Mouse (Mus musculus) adrenal gland, adult (tissue): ENCODE results near the gene Smarca2.
"Not testable (repeated sequence)": the region's sequence is repeated elsewhere in the genome, so short reads cannot be mapped to it uniquely, and the experiment has no call there.

Experiments used
- DNase-seq, 2 experiments: peaks; one replicate each; pipeline ENCODE4 v3.0.0; 2022 to 2023; ENCODE audit warnings: low spot score in 1 of 2; ENCODE audit not compliant: inconsistent age in 2 of 2

The Smarca2 gene

GRCm38 (mm10) chr19:26613665-26614064, 8.8 kb downstream of the Smarca2 start:
- peak; percentile 40 to 80 for DNase-seq

- DNase-seq, result no peak
Measured at GRCm38 (mm10) chr19:26616271-26616670, 11.4 kb downstream of the Smarca2 start.

GRCm38 (mm10) chr19:26617287-26617686, 12.4 kb downstream of the Smarca2 start:
- DNase-seq, result no peak

GRCm38 (mm10) chr19:26630712-26631235, 25.9 kb downstream of the Smarca2 start:
- peak; percentile 20 to 59 for DNase-seq

- no peak for DNase-seq
Measured at GRCm38 (mm10) chr19:26632228-26632627, 27.4 kb downstream of the Smarca2 start.

GRCm38 (mm10) chr19:26640556-26640955, 35.7 kb downstream of the Smarca2 start:
- no peak for DNase-seq

- no peak for DNase-seq
Measured at GRCm38 (mm10) chr19:26641269-26641668, 36.4 kb downstream of the Smarca2 start.

- peak; percentile 25 to 76 for DNase-seq
Measured at GRCm38 (mm10) chr19:26643011-26643410, 38.2 kb downstream of the Smarca2 start.

- no peak for DNase-seq
Measured at GRCm38 (mm10) chr19:26643936-26644335, 39.1 kb downstream of the Smarca2 start.

GRCm38 (mm10) chr19:26645016-26645415, 40.2 kb downstream of the Smarca2 start:
- no peak for DNase-seq

GRCm38 (mm10) chr19:26646128-26646527, 41.3 kb downstream of the Smarca2 start:
- peak in 1 of 2 experiments; percentile 10 for DNase-seq

GRCm38 (mm10) chr19:26650585-26651273, 45.9 kb downstream of the Smarca2 start:
- DNase-seq, result no peak

GRCm38 (mm10) chr19:26658324-26658723, 53.5 kb downstream of the Smarca2 start:
- DNase-seq, result peak in 1 of 2 experiments; percentile 63

GRCm38 (mm10) chr19:26659976-26660375, 55.1 kb downstream of the Smarca2 start:
- no peak for DNase-seq

GRCm38 (mm10) chr19:26661198-26661597, 56.3 kb downstream of the Smarca2 start:
- DNase-seq, result no peak

GRCm38 (mm10) chr19:26666303-26666702, 61.5 kb downstream of the Smarca2 start:
- no peak for DNase-seq

- no peak for DNase-seq
Measured at GRCm38 (mm10) chr19:26670089-26670488, 65.2 kb downstream of the Smarca2 start.

- not testable (repeated sequence) for DNase-seq
Measured at GRCm38 (mm10) chr19:26671413-26671812, 66.6 kb downstream of the Smarca2 start.

GRCm38 (mm10) chr19:26675917-26676316, 71.1 kb downstream of the Smarca2 start:
- no peak for DNase-seq

- no peak for DNase-seq
Measured at GRCm38 (mm10) chr19:26678543-26678942, 73.7 kb downstream of the Smarca2 start.

- DNase-seq, result no peak
Measured at GRCm38 (mm10) chr19:26679674-26680073, 74.8 kb downstream of the Smarca2 start.

- no peak for DNase-seq
Measured at GRCm38 (mm10) chr19:26681549-26681948, 76.7 kb downstream of the Smarca2 start.

GRCm38 (mm10) chr19:26682130-26682529, 77.3 kb downstream of the Smarca2 start:
- DNase-seq, result no peak
